Mouse (Mus musculus): ENCODE measurements around the gene Rcan2.
"Not testable (repeated sequence)": the region's sequence is repeated elsewhere in the genome, so short reads cannot be mapped to it uniquely, and the experiment has no call there.

Gene Rcan2

DNA sequence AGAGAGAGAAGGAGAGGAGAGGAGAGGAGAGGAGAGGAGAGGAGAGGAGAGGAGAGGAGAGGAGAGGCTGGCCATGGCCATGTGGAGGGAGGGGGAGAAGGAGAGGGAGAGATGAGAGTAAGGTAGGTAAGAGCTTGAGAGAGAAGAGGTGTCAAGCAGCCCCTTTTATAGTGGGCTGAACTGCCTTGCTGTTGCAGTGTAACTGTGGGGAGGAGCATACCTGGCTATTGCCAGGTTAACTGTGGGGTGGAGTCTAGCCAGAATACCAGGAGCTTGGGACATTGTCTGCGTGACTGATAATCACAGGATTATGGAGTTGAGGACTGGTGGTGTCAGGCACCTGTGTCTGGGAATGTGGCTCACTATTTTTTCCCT is 24.2 kb downstream of the Rcan2 start:
- in situ Hi-C loops (cut with MboI, MseI): not testable (repeated sequence)

DNA sequence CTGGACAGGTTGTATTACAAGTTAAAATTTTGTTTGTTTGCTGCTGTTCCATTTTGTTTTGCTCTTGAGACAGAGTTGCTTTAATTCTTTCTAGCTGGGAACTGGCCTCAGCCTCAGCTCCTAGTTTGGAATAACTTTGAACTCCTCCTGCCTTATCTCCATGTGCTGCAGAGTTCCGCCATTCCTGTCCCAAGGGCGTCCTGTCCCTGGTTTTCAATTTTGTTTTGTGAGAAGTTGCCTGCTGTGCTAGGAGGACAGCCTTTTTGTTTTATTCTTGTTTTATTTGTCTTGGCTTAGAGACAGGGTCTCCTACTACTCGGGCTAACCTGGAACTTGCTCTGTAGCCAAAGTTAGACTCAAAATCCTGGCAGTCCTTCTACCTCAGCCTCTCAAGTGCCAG is 26.1 kb downstream of the Rcan2 start:
- in situ Hi-C loops (cut with MboI, MseI): no loop called here

DNA sequence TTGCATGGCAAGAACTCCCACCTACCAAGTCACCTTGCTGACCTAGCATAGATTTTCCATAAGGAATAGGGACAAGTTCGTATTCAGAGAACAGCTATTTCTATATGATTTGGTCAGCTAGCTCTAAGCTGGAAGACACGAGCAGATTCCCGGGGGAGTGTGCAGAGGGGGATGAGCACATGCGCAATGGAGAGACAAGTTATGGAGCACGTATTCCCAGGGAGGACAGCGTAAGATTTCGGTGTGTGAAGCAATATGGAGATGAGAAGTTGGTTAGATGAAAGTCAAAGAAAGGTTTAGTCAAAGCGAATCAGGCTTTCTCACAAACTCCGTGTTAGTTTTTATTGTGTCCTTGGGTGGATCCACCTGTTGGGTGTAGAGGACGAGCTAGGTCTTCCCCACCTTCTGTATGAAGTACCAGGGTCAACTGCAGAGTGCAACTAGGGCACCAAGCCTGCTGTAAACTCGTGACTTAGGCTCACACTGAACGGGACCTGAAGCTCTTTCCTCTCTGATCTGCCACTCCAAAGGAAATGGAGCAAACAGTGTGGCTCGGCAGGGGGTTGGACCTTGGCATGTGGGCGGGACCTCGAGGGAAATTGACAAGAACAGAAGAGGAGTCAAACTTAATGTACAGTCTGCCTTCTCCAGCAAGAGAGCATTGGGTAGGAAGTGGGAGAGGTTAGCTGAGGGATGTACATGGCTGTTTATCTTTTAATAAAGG is 31.4 kb downstream of the Rcan2 start:
- in situ Hi-C loops (cut with MboI, MseI): no loop called here

DNA sequence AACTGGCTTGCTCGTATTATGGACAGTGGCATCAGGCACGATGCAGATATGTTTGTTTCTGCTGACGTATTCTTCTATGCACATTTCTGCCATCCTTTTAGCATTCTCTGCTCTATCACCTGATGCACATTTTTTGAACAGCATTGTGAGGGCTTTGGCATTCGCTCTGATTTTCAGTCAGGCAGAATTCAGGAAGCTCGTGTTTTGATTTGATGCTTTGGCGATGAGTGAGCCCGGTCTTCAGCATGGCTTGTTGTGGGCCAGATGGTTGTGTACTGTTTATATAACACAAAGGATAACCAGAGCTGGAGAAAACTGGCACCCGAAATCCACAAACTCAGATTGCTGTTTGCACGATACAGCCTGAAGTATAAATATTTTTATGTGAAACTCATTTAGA is 39.1 kb downstream of the Rcan2 start:
- in situ Hi-C loops (cut with MboI, MseI): no loop called here

DNA sequence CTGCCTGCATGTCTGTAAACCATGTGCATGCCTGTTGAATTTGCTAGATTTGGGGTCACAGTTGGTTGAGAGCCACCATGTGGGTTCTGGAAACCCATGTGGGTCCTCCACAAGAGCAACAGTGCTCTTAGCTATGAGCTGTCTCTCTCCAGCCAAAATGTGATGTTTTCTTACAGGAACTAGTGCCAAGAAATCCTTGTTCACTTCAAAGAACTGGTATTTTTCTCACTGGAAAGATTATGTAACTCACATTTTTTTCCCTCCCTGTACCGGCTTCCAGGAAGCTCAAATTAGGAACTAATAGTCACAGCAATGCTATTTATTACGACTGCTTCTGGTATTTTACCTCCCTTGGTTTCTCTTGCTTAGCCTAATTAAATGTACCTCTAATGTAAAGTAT is 45.6 kb downstream of the Rcan2 start:
- in situ Hi-C loops (cut with MboI, MseI): no loop called here

DNA sequence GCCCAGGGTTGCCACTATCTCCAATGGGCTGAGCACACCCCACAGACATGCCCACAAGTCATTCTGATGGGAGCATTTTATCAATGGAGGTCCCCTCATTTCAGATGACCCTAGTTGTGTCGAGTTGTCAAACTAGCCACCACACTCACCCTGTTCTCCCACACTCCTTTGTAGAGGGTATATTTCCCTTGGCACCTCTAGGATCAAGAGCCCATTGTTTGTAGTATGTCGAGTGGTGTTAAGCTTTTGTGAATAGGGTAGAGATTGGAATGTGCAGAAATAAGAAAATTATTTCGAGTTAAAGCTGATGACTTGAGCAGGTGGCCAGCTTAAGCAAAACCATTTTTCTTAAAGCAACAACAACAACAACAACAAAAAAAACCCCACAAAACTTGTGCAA is 47.8 kb downstream of the Rcan2 start:
- in situ Hi-C loops (cut with MboI, MseI): no loop called here

DNA sequence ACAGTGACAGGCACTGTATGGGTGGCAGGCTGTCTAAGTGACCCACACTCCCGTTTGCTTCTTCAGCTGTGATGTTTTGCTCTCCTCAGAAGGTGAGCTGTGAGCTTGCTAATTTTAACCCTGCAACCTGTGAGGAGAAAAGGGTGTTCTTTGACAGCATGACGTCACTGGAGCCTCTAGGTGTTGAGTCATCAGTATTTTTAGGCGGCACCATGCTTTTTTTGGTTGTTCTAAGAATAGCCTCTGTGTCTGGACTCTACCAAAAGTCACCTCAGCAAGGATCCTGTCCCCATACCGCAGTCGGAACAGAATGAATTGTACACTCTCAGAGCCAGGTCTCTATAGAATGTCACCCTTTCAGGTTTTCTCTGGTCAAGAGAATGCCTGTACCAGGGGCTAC is 54.0 kb downstream of the Rcan2 start:
- in situ Hi-C loops (cut with MboI, MseI): loop anchor here (10.0 kb wide), 1 partner anchor 1200 kb away; no protein-coding TSS in a partner anchor

DNA sequence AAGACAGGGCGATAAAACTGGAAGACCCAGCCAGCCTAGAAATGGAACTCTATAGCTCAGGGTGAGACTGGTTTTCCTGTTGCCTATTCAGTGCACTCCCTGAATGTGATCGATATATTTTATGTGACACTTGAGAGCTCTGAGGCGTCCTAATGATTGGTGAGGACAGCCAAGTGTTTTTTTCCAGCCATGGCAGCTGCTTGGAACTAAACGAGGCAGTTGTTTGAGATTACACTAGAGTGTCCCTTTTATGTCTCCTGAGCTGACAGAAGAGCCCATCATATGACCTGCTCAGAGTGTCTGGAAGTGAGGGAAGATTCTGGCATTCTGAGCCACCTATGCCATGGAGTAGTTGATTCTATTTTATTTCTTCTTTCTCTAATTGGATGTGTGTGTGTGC is 54.9 kb downstream of the Rcan2 start:
- in situ Hi-C loops (cut with MboI, MseI): loop anchor here (10.0 kb wide), 1 partner anchor 1201 kb away; no protein-coding TSS in a partner anchor

DNA sequence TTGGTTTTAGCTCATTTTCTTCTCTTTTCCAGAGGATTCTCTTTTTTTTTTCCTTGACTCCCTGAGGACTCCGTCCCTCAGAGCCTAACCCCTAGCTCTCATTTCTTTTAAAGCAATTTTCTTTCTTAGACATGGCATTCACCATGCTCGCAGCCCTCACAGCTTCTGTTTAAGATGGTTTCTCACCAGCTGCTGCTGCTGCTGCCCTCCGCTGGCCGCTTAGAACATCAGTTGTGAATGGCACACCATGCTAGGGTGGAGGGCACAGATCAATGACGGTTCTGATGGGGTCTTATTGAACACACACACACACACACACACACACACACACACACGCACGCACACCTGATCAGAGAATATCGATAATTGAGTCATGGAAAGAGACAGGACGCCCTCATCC is 67.7 kb downstream of the Rcan2 start:
- in situ Hi-C loops (cut with MboI, MseI): loop anchor here (5.0 to 10.0 kb wide), 2 partner anchors 167 to 1296 kb away; no protein-coding TSS in a partner anchor

DNA sequence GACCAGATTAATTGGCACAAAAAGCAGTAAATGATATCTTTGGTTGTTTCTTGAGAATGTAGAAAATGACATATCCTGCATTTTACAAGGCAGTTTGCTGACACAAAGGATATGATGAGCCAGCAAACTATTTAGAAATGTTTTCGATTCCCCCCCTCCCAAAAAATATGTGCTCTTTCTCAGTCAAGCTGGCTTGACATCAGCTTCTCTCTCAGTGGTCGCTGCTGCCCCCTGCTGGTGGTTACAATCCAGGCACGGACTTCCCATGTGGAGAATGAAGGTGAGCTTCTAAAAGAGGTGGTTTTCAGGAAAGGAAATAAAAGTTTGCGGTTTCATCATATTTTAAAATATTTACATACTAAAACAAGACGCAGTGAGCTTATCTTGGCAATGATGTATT is 68.5 kb downstream of the Rcan2 start:
- in situ Hi-C loops (cut with MboI, MseI): loop anchor here (5.0 to 10.0 kb wide), 2 partner anchors 167 to 1295 kb away; no protein-coding TSS in a partner anchor

DNA sequence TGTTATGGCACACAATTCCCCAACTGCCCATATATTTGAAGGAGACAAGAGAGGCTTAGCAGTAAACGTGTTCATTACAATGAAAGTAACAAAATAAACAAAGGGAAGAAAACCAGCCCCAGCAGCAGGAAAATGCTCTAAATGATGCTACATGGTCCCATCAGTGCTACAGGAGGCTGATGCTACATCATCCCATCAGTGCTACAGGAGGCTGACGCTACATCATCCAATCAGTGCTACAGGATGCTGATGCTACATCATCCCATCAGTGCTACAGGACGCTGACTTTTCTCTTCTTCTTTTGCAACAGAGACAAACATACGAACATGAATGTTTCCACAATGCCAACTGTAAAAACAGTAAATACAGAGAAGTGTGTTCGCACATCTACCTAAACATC is 73.3 kb downstream of the Rcan2 start:
- in situ Hi-C loops (cut with MboI, MseI): no loop called here

DNA sequence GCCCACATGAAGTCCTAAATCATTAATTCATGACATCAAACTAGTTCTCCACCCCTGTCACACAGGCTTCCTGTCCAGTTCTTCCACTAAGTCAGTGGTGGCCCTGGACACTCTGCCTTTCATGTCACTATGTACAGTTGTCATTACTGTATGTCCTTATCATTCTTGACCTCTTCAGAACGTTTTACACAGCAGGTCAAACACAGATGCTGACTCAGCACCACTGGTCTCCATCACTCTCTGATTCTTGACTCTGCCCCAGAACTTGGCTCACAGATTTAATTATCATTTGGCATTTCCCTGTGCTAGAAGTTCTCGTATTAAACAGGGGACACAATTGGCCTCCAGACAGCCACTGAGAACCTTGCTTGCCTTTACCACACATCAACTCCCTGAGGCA is 76.3 kb downstream of the Rcan2 start:
- in situ Hi-C loops (cut with MboI, MseI): no loop called here

DNA sequence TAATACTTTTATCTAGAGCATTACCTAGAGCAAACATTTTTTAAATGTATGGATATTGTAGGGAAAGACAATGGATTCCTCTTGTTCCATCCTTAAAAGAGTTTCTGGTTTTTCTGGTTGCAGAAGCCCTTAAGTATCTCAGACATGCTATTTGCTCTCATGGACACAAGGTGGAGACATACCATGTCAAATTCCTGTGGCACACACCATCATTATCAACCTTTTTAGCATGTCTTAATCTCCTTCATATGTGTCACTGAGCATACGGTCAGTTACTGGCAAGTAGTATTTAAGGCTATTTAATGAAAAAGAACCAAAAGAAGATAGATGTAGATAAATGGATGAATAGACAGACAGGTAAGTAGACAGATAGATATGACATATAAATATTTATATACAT is 81.9 kb downstream of the Rcan2 start:
- in situ Hi-C loops (cut with MboI, MseI): loop anchor here (5.0 kb wide), 1 partner anchor 244 kb away; no protein-coding TSS in a partner anchor

DNA sequence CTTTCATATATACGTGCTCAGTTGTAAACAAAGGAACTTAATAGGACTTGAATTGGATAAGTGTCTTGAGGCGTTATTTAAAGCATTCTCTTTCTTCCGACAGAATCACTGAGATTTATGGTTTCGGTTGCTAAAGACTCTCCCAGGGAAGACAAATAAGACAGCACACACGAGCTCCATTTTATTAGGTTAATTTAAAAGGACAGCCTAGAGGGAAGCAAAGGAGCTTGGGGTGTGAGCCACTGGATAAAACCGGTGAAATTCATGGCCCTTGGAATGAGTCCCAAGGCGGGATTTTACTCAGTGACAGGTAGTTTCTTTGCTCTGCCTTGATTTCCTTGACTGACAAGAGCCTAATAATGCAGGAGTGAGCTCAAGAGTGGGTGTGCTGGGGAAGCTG is 85.1 kb downstream of the Rcan2 start:
- in situ Hi-C loops (cut with MboI, MseI): no loop called here

DNA sequence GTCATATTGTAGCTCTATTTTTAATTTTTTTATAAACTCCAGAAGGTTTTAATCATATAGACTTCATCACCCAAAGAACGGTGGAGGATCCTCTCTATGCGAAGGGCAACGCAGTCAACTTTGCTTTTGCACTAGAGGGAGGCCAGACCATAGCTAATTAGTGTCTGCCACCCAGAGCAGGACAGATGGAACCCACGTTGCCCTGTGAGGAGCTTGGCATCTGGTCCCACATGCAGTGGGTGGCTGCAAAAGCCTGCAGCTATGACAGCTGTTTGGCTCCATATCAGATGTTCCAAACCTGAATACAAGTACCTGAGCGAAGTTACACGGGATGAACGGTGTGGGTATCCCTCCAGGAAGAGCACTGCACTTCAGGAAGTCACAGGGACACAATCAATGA is 86.8 kb downstream of the Rcan2 start:
- in situ Hi-C loops (cut with MboI, MseI): no loop called here

DNA sequence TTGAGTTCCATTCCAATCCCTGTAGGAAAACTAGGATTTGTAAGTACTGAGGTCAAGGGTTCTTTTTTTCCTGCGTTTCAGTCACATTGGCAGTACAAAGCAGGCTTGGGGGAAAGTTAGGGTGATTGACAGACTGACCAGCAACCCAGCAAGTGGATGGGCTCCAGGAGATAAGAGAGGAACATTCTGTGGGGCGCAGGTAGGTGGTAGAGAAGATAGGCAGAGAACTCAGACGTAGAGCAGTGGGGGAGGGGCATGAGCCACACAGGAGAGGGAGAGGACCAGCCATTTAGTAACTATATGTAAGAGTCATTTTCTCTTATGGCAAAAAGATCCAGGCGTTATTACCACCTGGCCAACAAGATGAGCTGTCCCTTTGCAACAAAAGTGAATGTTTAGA is 96.2 kb downstream of the Rcan2 start:
- in situ Hi-C loops (cut with MboI, MseI): no loop called here

DNA sequence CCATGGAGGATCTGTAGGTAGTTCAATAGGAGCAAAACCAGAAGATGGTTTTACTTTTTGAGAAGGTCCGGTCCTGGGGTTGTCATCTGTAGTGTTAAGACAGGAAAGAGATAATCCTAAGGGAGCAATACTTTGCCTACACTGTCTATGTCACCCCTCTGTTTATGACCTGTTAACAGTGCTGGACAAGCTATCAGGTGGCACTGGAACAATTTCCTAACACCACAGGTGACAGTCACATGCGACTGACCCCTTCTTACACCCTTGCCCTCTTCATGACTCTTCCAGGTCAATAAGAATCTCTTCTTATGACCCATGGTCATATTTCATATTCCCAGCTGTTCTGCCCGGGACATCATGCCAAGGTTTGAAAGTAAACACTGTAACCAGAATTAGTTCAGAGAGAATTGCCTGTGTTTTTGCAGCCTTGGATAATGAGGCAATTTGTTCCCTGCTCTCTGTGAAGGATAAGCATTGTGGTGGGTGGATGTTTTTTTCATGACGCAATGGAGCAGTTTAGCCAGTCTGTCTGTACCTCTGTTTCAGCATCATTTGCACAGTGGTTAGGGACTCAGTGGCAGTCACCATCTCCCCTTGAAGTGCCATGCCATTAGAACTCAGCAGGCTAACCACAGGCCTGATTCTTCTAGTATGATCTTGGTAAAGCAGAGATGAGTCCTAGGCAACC is 98.4 kb downstream of the Rcan2 start:
- in situ Hi-C loops (cut with MboI, MseI): no loop called here

DNA sequence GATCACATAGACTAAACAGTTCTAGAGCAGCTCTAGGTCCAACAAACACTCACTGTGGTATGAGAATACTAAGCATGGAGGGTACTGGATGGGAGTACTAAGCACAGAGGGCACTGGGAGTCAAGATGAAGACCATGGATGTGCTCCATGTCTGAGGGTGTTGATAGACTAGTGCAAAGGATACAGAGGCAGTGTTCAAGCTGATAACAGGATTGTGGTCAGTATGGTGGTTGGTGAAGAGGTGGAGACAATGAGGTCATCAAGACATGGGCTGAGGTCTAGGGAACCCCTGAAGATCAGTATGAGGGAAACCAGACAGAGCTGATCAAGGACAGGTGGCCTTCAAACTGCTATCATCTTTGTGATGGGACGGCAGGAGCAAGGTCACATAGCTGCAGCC is 99.0 kb downstream of the Rcan2 start:
- in situ Hi-C loops (cut with MboI, MseI): no loop called here

DNA sequence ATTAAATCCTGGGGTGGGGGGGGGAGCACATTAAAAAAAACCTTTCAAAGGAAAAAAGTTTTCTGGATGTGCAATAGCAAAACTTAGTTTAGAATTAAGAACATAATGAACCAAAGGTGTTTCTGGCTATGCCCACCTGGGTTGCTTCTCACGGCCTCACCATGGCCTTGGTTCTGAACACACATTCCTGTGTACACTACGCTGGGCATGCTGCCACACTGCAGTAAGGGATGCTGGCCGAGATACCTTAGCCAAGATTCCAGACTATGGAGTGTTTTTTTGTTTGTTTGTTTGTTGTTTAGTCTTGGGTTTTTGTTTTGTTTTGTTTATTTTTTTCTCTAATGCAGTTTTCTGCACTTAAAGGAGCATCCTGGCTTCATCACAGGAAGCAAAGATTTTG is 100.3 kb downstream of the Rcan2 start:
- in situ Hi-C loops (cut with MboI, MseI): no loop called here

DNA sequence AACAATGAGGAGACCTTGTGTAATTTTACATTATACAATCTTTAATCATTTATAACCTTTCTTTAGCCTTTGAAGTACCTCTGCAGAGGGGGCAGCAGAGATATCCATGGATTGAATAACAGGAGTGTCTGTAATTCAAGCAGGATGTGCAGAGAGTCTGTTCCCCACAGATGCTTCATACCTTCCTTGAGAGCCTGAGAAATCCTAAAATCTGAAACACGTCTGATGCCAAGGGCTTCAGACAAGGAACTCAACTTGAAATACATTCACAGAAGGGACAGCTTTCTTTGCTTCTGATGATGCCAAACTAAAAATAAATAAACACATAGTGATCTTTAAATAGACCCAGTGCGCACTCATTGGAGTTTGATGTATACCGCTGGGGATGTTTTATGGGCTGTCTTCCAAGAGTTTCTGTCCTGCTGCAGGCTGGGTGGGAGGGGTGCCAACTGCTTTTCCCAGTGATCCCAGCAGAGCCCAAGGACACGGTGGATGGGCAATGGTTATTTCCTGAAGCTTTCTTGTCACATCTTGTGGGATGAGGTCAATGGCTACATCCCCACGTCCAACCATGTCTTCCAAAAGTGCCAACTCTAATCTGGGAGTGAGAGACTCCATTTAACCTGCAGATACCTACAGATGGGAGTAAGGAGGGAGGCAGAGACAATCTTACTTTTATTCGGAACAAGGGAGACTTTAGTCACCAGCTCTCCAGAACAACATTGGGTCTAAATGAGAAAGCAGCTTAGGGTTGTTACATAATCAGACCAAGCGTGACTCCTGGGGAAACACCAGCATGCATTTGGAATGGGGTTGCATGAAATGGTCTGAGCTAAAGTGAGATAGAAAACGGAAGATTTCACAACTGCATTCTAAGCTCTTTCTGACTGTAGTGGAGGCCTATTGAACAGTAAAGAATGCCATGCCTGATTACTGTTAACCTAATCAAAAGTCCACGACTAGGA is 102.9 kb downstream of the Rcan2 start:
- in situ Hi-C loops (cut with MboI, MseI): no loop called here

DNA sequence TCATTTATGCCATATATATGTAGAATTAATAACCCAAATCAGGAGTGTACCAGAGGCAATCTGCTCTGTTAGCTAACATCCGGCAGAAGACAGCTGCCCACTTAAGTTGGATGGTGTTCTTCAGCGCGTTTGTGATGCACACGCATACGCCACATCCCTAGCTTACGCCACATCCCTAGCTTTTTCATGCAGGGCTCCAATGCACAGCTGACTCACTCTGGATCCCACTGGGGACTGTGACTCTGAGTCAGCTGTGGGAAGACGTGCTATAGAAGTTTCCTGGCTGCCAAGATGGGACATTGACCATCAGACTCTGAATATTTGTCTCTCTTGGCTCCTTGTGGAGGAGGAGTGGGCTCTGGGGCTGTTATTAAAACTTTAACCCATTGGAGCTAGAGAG is 103.7 kb downstream of the Rcan2 start:
- in situ Hi-C loops (cut with MboI, MseI): no loop called here

DNA sequence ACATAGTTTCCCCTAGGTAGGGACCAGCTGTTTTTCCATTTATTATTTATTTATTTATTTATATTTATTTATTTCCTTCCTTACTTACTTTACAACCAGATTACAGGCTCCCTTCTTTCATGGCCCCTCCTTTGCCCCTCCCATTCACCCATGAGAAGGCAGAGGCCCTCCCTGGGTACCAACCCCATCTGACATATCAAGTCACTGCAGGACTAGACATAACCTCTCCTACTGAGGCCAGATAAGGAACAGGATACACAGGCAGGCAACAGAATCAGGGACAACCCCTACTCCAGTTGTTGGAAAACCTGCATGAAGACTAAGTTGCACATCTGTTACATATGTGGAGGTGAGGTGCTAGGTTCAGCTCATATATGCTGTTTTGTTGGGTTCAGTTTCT is 105.6 kb downstream of the Rcan2 start:
- in situ Hi-C loops (cut with MboI, MseI): no loop called here
